Mouse (Mus musculus) spleen, postnatal 0 days (tissue): ENCODE results near the gene Smim10l1. TPM values are rescaled to one million over a fixed set of nuclear protein-coding genes. Genes with fewer than 3 reads are reported as not detected.

ENCODE experiments used
- polyA plus RNA-seq: library from polyadenylated mRNA; unstranded; fragments of >200 nt; fragmentation: Nextera tagmentation; extraction: Ambion mirVana; gene quantifications from 2 replicates; pipeline ENCODE4 v1.2.1, GENCODE M21; 2015

Gene Smim10l1
- polyA plus RNA-seq, result 32.3 and 38.9 TPM in 2 replicates

GRCm38 (mm10) chr6:133104609-133104921, at the start of gene Smim10l1:
Gene Smim10l1 (plus strand): TSS chr6:133104909.

GRCm38 (mm10) chr6:133055716-133056115, 49.0 kb upstream of the Smim10l1 start, which contains the start of gene Tas2r140:
Gene Tas2r140 (minus strand): TSS chr6:133055816.

Other genes starting within 250 kb of the Smim10l1 start
- gene Tas2r116, start 249.5 kb upstream of the Smim10l1 start, polyA plus RNA-seq, result not detected in 2 replicates
- not detected in 2 replicates for gene Tas2r110, start 236.9 kb upstream of the Smim10l1 start, polyA plus RNA-seq
- gene Tas2r113, start 211.9 kb upstream of the Smim10l1 start, polyA plus RNA-seq, result not detected in 2 replicates
- gene Tas2r125, start 195.3 kb upstream of the Smim10l1 start, polyA plus RNA-seq, result not detected in 2 replicates
- not detected in 2 replicates for gene Tas2r129, start 153.8 kb upstream of the Smim10l1 start, polyA plus RNA-seq
- gene Tas2r131, start 147.0 kb upstream of the Smim10l1 start, polyA plus RNA-seq, result not detected in 2 replicates
- gene Tas2r109, start 123.9 kb upstream of the Smim10l1 start, polyA plus RNA-seq, result not detected in 2 replicates
- gene Tas2r103, start 67.8 kb upstream of the Smim10l1 start, polyA plus RNA-seq, result not detected in 2 replicates
- not detected in 2 replicates for gene Tas2r140, start 49.1 kb upstream of the Smim10l1 start, polyA plus RNA-seq
- not detected in 2 replicates for gene 5530400C23Rik, start 187.3 kb downstream of the Smim10l1 start, polyA plus RNA-seq